In the genomic region with DNA sequence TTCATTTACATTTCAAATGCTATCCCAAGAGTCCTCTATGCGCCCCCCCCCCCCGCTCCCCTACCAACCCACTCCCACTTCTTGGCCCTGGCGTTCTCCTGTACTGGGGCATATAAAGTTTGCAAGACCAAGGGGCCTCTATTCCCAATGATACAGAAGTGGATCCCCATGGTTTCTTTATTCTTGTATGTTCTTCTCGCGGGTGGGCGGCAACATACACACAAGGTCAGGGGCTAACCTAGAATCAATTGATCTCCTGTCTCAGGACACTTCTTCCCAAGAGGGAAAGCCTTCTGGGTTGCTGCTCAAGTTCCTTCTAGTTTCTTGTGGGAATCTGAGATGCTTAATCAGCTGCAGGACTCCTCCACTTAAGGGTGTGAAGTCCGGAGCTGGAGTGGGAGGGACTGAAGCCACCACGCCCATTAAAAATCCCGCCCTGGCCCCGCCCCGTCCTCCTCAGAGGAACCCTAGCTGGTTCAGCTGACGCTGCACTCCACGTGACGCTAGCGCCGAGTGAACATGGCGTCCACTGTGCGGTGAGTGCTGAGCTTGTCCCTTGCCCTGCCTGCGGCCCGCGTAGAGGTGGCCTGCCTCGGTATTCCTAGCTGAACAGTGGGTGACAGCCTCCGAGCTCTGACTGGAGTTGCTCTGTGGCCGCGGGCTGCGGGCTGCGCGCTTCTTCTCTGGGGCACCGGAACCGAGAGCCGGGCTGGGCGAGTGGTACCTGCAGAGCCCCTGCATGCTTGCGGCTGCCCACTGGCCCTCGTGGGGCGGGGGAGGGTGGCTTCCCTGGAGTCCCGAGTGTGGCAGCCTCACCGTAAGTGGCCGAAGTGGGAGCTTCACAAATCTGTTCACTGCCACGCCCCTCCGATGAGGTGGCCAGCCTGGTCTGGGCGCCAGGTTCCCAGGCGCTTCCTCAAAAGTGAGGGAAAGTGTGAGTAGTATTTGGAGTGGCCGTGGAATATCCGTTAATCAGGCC, we compare ENCODE assay signal across 7 mouse cellular contexts. TPM values are rescaled to one million over a fixed set of nuclear protein-coding genes. Genes with fewer than 3 reads are reported as not detected.
DNase-seq lines count a peak whose midpoint lies in the region; ATAC-seq and TF ChIP-seq lines count a peak whose summit lies in the region.

A gene (plus strand): TSS at position 461 of the 979 bp plus-strand sequence.

- no peaks in the 10 kb centered on the region for H3K9me3 ChIP-seq in embryonic facial prominence, embryonic 10.5 days
- H3K9me3 ChIP-seq in intestine, postnatal 0 days (ENCODE audit: control insufficient read depth) = no peaks in the 10 kb centered on the region
- H3K9me3 ChIP-seq in limb, embryonic 11.5 days (ENCODE audit: control insufficient read depth, low read length) = no peaks in the 10 kb centered on the region
- no peaks in the 10 kb centered on the region for H3K9me3 ChIP-seq in midbrain, embryonic 14.5 days (ENCODE audit: control insufficient read depth, low read length)

- peaks cover 31% of the 10 kb centered on the region for H3K4me1 ChIP-seq in embryonic facial prominence, embryonic 10.5 days
- 0 out of 2 replicates have a peak, but pooled peaks cover 3% of the 10 kb centered on the region for H3K4me1 ChIP-seq in intestine, postnatal 0 days (replicated peaks; ENCODE audit: control insufficient read depth, insufficient read depth, low read length)
- peaks cover 4% of the 10 kb centered on the region; the same call in 1 of the 2 replicates for H3K4me1 ChIP-seq in limb, embryonic 11.5 days (ENCODE audit: control insufficient read depth, insufficient read depth, low read length)
- peaks cover 16% of the 10 kb centered on the region for H3K4me1 ChIP-seq in midbrain, embryonic 14.5 days (ENCODE audit: control insufficient read depth, insufficient read depth, low read length)

- H3K36me3 ChIP-seq in embryonic facial prominence, embryonic 10.5 days (replicated peaks) = no peaks in the 10 kb centered on the region
- no peaks in the 10 kb centered on the region for H3K36me3 ChIP-seq in intestine, postnatal 0 days (ENCODE audit: control insufficient read depth, insufficient read depth)
- H3K36me3 ChIP-seq in limb, embryonic 11.5 days (ENCODE audit: control insufficient read depth, insufficient read depth, low read length) = no peaks in the 10 kb centered on the region
- no peaks in the 10 kb centered on the region for H3K36me3 ChIP-seq in midbrain, embryonic 14.5 days (ENCODE audit: control insufficient read depth, insufficient read depth, low read length)

- H3K4me2 ChIP-seq in intestine, postnatal 0 days (replicated peaks; ENCODE audit: low read depth) = peak within 1 kb of the TSS; percentile 73
- peak within 1 kb of the TSS; percentile 72 for H3K4me2 ChIP-seq in limb, embryonic 11.5 days (ENCODE audit: low read depth, severe bottlenecking)
- H3K4me2 ChIP-seq in midbrain, embryonic 14.5 days (ENCODE audit: low read length) = peak within 1 kb of the TSS; percentile 88

- peaks cover 16% of the 10 kb centered on the region for H3K27me3 ChIP-seq in embryonic facial prominence, embryonic 10.5 days (replicated peaks; ENCODE audit: low read depth, poor library complexity, severe bottlenecking)
- H3K27me3 ChIP-seq in intestine, postnatal 0 days (replicated peaks; ENCODE audit: control insufficient read depth, insufficient read depth, low read length) = no peaks in the 10 kb centered on the region
- H3K27me3 ChIP-seq in limb, embryonic 11.5 days (ENCODE audit: control insufficient read depth, insufficient read depth, low read length) = no peaks in the 10 kb centered on the region
- H3K27me3 ChIP-seq in midbrain, embryonic 14.5 days (ENCODE audit: control insufficient read depth, insufficient read depth, low read length) = no peaks in the 10 kb centered on the region

- 7% methylated on average over 44 of the region's 44 CpGs for WGBS in embryonic facial prominence, embryonic 10.5 days
- 5% methylated on average over 44 of the region's 44 CpGs for WGBS in intestine, postnatal 0 days
- WGBS in limb, embryonic 11.5 days = 7% methylated on average over 44 of the region's 44 CpGs
- WGBS in midbrain, embryonic 14.5 days = 8% methylated on average over 44 of the region's 44 CpGs

- DNase-seq in adrenal gland, postnatal 14 days = peak; percentile 94
- peak; percentile 95 for DNase-seq in embryonic facial prominence, embryonic 10.5 days (ENCODE audit: low spot score)
- DNase-seq in gonadal fat pad, adult 2 months (ENCODE audit: low read depth) = peak; percentile 42
- DNase-seq in limb, embryonic 11.5 days (ENCODE audit: low spot score) = peak; percentile 94
- peak; percentile 92 for DNase-seq in midbrain, embryonic 14.5 days
- DNase-seq in spleen, adult 18-20 months = peak; percentile 64 to 78

- TF ChIP-seq CTCF in intestine, postnatal 0 days (IDR thresholded peaks at IDR 0.05; ENCODE audit: low read depth) = no peak

- peak within 1 kb of the TSS; percentile 84 for H3K27ac ChIP-seq in embryonic facial prominence, embryonic 10.5 days (replicated peaks)
- peak within 1 kb of the TSS; percentile 6; the same call in 1 of the 2 replicates for H3K27ac ChIP-seq in intestine, postnatal 0 days (ENCODE audit: low read depth, low read length)
- no peak within 1 kb of the TSS for H3K27ac ChIP-seq in limb, embryonic 11.5 days (replicated peaks; ENCODE audit: low read depth, low read length)
- no peak within 1 kb of the TSS for H3K27ac ChIP-seq in midbrain, embryonic 14.5 days (replicated peaks; ENCODE audit: low read depth, low read length)

- peak within 1 kb of the TSS; percentile 57 for H3K9ac ChIP-seq in intestine, postnatal 0 days (ENCODE audit: low read depth, low read length)
- H3K9ac ChIP-seq in limb, embryonic 11.5 days (ENCODE audit: low read length) = peak within 1 kb of the TSS; percentile 56
- H3K9ac ChIP-seq in midbrain, embryonic 14.5 days (replicated peaks; ENCODE audit: low read length) = peak within 1 kb of the TSS; percentile 81

- H3K4me3 ChIP-seq in embryonic facial prominence, embryonic 10.5 days = peak within 1 kb of the TSS; percentile 99
- H3K4me3 ChIP-seq in intestine, postnatal 0 days (ENCODE audit: low read depth, low read length) = peak within 1 kb of the TSS; percentile 66
- H3K4me3 ChIP-seq in limb, embryonic 11.5 days (ENCODE audit: low read depth, low read length) = peak within 1 kb of the TSS; percentile 71
- peak within 1 kb of the TSS; percentile 82 for H3K4me3 ChIP-seq in midbrain, embryonic 14.5 days (replicated peaks; ENCODE audit: low read depth, low read length)

- ATAC-seq in intestine, postnatal 0 days = peak; percentile 94
- ATAC-seq in limb, embryonic 11.5 days (ENCODE audit: insufficient number of reproducible peaks, low FRiP score, low TSS enrichment, low read depth) = peak; percentile 86
- ATAC-seq in midbrain, embryonic 14.5 days (ENCODE audit: low FRiP score, low TSS enrichment) = peak; percentile 92

RNA-seq across cellular contexts. Expression of the gene that starts here (rescaled TPM):
- 52.8 and 53.9 TPM in 2 replicates for total RNA-seq in adrenal gland, postnatal 14 days (2021)
- 77.1 and 79.7 TPM in 2 replicates for polyA plus RNA-seq in embryonic facial prominence, embryonic 10.5 days (2016; fragmentation: Nextera tagmentation; extraction: Ambion mirVana)
- 143 and 154 TPM in 2 replicates for polyA plus RNA-seq in gonadal fat pad, adult 2 months (2012; rRNA removed)
- polyA plus RNA-seq in intestine, postnatal 0 days (2015; fragmentation: Nextera tagmentation; extraction: Ambion mirVana) = 178 and 192 TPM in 2 replicates
- 68.6 and 72.5 TPM in 2 replicates for polyA plus RNA-seq in limb, embryonic 11.5 days (2014; fragmentation: Nextera tagmentation; extraction: Ambion mirVana)
- 57.2 and 62.4 TPM in 2 replicates for polyA plus RNA-seq in midbrain, embryonic 14.5 days (2014; fragmentation: Nextera tagmentation; extraction: Ambion mirVana)

Comparison
In these comparisons a context has a peak if more than half of its experiments do, and no peak if none do; other contexts are left out.
1. DNase-seq: peak in every context shown above with its lines; median percentile 95 in embryonic facial prominence, embryonic 10.5 days; 94 in adrenal gland, postnatal 14 days; 94 in limb, embryonic 11.5 days; 92 in midbrain, embryonic 14.5 days; 71 in spleen, adult 18-20 months; 42 in gonadal fat pad, adult 2 months.
2. H3K27ac ChIP-seq: peak in embryonic facial prominence, embryonic 10.5 days (single experiment) and intestine, postnatal 0 days (single experiment); none in limb, embryonic 11.5 days (single experiment) and midbrain, embryonic 14.5 days (single experiment).
3. Peak in every context shown above with its lines, with median percentiles within 50 percentile points of each other: H3K4me3 ChIP-seq, ATAC-seq, H3K4me2 ChIP-seq and H3K9ac ChIP-seq.